Mouse (Mus musculus) kidney, adult 2 months (tissue): ENCODE results near the gene Ctnnd1.

Experiments used
- CTCF ChIP-seq: fragments of 200-500 bp; conservative IDR thresholded peaks from 2 replicates; pipeline ENCODE4 v1.5.1; 2011; ENCODE audit warnings: low read depth, mild to moderate bottlenecking, control low read depth, low read length, moderate library complexity, mixed read lengths; ENCODE audit not compliant: insufficient read depth, insufficient read length
- POLR2A ChIP-seq: fragments of 200-500 bp; IDR thresholded peaks from one replicate; pipeline ENCODE4 v1.6.1; 2011; ENCODE audit warnings: low read depth, low read length, control low read depth

- TF ChIP-seq CTCF = no peak
- TF ChIP-seq POLR2A = no peak
Observed at GRCm38 (mm10) chr2:84658806-84659205, 8.2 kb upstream of the Ctnnd1 start, which contains the start of gene Btbd18.
